Mouse (Mus musculus) WW6 (cell line): ENCODE measurements around the gene Gm4778.
A peak's percentile ranks its signal among the peaks of the same experiment; 100 is the strongest.
"Not testable (repeated sequence)": the region's sequence is repeated elsewhere in the genome, so short reads cannot be mapped to it uniquely, and the experiment has no call there.

Experiments used
- DNase-seq: peaks from one replicate; pipeline ENCODE4 v3.0.0-alpha.2; 2013; ENCODE audit warnings: low read depth, low spot score

Gm4778 gene

GRCm38 (mm10) chr3:94263736-94264135 is at the start of gene Gm4778:
TSS of gene Gm4778 (plus strand) at chr3:94264036.
- not testable (repeated sequence) for DNase-seq

DNA sequence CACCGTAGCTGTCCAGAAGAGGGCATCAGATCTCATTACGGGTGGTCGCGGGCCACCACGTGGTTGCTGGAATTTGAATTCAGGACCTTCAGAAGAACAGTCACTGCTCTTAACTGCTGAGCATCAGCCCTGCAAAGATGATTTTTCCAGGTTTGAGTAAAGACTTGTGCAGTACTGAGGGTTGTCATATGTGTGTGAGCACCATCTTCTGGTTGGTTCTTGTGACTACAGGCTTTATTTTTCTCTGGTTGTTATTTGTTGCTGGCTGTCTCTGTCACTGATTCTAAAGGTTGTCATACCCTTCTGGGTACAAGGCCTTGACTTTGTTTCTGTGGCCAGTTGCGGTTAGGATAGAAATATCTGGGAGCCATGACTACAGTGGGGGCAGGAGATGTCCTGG is 3.2 kb upstream of the Gm4778 start:
- no peak for DNase-seq

GRCm38 (mm10) chr3:94275991-94276390 is 12.2 kb downstream of the Gm4778 start:
- DNase-seq: no peak

DNA sequence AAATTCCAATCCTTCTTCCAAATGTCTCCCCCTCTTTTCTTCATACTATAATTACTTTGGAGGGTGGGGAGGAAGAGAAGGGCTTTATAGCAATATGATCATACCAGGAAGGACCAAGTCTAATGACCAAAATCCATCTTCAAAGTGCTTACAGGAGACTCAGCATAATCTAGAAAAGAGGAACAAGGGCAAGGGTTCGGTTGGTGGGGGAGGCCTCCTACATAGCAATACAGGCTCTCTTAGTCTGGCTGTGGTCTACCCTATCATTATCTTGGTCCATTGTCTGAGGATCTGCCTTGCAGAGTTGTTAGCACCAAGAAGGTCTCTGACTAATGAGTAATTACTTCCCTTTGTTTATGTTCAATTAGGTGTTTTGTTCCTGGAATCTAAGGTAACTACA is 41.6 kb downstream of the Gm4778 start:
- no peak for DNase-seq

- DNase-seq: no peak
Observed at GRCm38 (mm10) chr3:94306975-94307374, 43.1 kb downstream of the Gm4778 start.

DNA sequence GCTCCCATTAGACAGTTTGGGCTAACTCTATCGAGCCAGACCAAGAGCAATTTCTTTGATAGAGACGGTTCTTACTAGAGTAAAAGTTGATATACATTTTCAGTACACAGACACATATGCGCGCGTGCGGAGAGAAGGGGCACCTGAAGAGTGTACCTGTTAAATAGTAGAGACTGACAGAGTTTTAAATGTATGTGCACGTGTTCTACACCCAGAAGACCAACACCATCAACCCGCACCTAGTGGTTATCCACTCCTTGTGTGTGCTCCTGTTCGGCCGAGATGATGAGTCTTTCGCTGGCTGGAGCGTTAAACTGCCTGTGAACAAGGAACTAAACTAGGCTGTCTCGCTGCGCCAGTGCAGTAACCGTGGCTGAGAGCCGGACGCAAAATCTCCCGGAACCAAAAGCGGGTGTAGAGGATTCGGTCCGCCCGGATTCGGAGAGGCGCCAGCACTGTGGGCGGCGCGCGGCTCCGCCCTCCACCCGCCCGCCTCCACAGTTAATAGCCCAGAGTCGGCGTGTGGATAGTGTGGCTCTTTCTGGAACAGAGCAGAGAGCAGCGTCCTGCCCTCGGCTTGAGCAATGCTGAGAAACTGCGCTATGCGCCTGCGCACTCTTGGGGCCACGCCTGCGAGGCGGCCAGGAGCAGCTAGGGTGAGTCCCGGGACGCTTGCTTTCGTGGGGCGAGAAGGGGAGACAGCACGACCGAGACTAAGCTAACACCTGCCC is 46.0 kb downstream of the Gm4778 start, which contains the start of gene Them4:
TSS of gene Them4 (plus strand) at position 457 of the 731 bp plus-strand sequence.
- peak; percentile 91 for DNase-seq

DNA sequence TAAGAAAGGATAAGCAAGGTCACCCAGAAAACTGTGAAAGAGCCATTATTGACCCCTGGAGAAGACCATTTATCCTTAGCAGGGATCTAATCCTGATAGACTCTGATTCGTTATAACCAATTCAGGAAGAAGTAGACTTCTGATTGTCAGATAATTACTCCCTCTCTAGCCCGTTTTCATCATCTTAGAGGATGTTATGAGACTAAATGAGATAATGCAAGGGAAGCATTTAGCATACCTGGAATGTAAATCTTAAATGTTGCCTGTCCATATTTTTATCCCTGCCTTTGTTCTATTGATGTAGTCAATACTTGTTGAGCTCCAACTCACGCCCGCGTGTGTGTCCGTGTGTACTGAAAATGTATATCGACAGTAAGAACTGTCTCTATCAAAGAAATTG is 46.7 kb downstream of the Gm4778 start:
- DNase-seq: no peak

GRCm38 (mm10) chr3:94310911-94311310 is 47.1 kb downstream of the Gm4778 start:
- no peak for DNase-seq

DNA sequence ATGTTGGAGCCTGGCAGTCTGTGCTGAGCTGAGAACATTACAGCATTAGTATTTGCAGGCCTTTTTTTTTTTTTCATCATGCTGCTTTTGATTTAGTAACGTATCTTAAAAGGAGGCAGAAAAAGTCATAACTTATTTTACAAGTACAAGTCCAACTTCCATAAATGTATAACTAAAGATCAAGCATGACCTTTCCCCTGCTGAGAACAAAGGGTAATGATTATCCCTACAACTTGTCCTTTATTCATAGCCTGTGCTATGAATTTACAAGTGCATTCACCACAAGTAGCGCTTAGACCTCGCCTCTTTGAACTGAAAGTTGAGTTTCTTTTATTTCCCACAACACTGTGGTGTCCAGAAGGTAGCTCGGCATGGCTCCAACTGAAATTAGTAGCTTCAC is 47.5 kb downstream of the Gm4778 start:
- no peak for DNase-seq
